In the genomic region with DNA sequence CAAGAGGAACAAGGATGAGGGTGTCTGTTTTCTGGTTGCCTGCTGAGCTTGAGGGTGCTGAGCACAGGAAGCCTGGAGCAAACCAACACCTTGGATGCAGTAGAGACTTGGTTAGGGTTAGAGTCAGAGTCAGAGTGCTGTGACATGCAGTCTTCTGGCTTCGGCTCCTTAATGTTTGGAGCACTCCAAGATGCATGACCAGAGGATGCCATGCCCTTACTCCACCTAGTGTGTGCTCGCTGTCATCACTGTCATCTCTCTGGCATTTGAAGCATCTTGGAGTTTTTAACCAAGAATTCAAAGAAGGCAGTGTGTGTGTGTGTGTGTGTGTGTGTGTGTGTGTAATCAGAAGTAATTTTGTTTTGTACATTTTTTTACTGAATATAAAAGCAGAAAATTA, we compare ENCODE assay signal across 20 mouse cellular contexts. TPM values are rescaled to one million over a fixed set of nuclear protein-coding genes. Genes with fewer than 3 reads are reported as not detected.
DNase-seq lines count a peak whose midpoint lies in the region; ATAC-seq and TF ChIP-seq lines count a peak whose summit lies in the region.
"Had no signal": no experiment of that assay in that cellular context is flagged by ENCODE, and none has a peak within 500 bp of the region (broad histone marks: within the 10 kb centered on the region; RNA-seq: fewer than 3 reads in every experiment).

No protein-coding gene starts in this region.

- H3K4me1 ChIP-seq in intestine, postnatal 0 days (replicated peaks; ENCODE audit: control insufficient read depth, insufficient read depth, low read length): no peaks in the 10 kb centered on the region
- no peaks in the 10 kb centered on the region for H3K4me1 ChIP-seq in intestine, embryonic 15.5 days (replicated peaks)
- H3K4me1 ChIP-seq in embryonic fibroblast, embryonic 13.5 days (ENCODE audit: control insufficient read depth, insufficient read depth, low read length): no peaks in the 10 kb centered on the region
- no peaks in the 10 kb centered on the region; the same call in 1 of the 2 replicates for H3K4me1 ChIP-seq in heart, adult 2 months (ENCODE audit: control insufficient read depth, insufficient read depth, low read length)
- H3K4me1 ChIP-seq: neural tube, embryonic 13.5 days had no signal

- H3K9ac ChIP-seq in intestine, postnatal 0 days (ENCODE audit: low read depth, low read length): no peak overlapping the region
- H3K9ac ChIP-seq in intestine, embryonic 15.5 days: no peak overlapping the region
- H3K9ac ChIP-seq in heart, adult 2 months (ENCODE audit: low read depth, low read length): no peak overlapping the region
- H3K9ac ChIP-seq: heart, embryonic 12.5 days; neural tube, embryonic 13.5 days had no signal

- no peaks in the 10 kb centered on the region for H3K9me3 ChIP-seq in intestine, postnatal 0 days (ENCODE audit: control insufficient read depth)
- H3K9me3 ChIP-seq in intestine, embryonic 15.5 days: no peaks in the 10 kb centered on the region
- H3K9me3 ChIP-seq: heart, embryonic 12.5 days; neural tube, embryonic 13.5 days had no signal

- intact Hi-C loops in heart, adult 2 months (cut with DNase I): loop anchor here (10.0 kb wide), 1 partner anchor 257 kb away; no protein-coding TSS in a partner anchor

- no peaks in the 10 kb centered on the region for H3K79me2 ChIP-seq in heart, adult 2 months (replicated peaks; ENCODE audit: control insufficient read depth, insufficient read depth, low read length)

- no peak for ATAC-seq in intestine, postnatal 0 days
- ATAC-seq in intestine, embryonic 15.5 days: no peak

- DNase-seq in embryo, embryonic 10 days (ENCODE audit: low spot score): peak; percentile 4
- no peak for DNase-seq in embryo, embryonic 9.5 days (ENCODE audit: extremely low spot score)
- DNase-seq in ES-CJ7 (ENCODE audit: low read depth, low spot score): peak; percentile 15
- DNase-seq in spleen, adult 18-20 months: no peak
- no peak for DNase-seq in heart, adult 2 months
- DNase-seq: cerebellum, adult 8-10 months; gastrocnemius, postnatal 36 days; liver; lung, adult 18-20 months; thymus, postnatal 36 days had no signal

- H3K27me3 ChIP-seq in intestine, postnatal 0 days (replicated peaks; ENCODE audit: control insufficient read depth, insufficient read depth, low read length): no peaks in the 10 kb centered on the region
- no peaks in the 10 kb centered on the region for H3K27me3 ChIP-seq in intestine, embryonic 15.5 days (replicated peaks)
- no peaks in the 10 kb centered on the region for H3K27me3 ChIP-seq in heart, adult 2 months (ENCODE audit: control insufficient read depth, insufficient read depth, low read length)
- H3K27me3 ChIP-seq: heart, embryonic 12.5 days; neural tube, embryonic 13.5 days had no signal

- no peak overlapping the region for H3K4me3 ChIP-seq in intestine, postnatal 0 days (ENCODE audit: low read depth, low read length)
- no peak overlapping the region for H3K4me3 ChIP-seq in intestine, embryonic 15.5 days (replicated peaks)
- H3K4me3 ChIP-seq in embryonic fibroblast, embryonic 13.5 days (ENCODE audit: insufficient read depth, low read length): no peak overlapping the region
- no peak overlapping the region for H3K4me3 ChIP-seq in heart, adult 2 months
- H3K4me3 ChIP-seq: heart, embryonic 12.5 days; neural tube, embryonic 13.5 days had no signal

- 71% methylated on average over 2 of the region's 2 CpGs for whole genome bisulfite sequencing in intestine, postnatal 0 days
- WGBS in intestine, embryonic 15.5 days: 84% methylated on average over 2 of the region's 2 CpGs
- 68% methylated on average over 2 of the region's 2 CpGs for WGBS in heart, adult 2 months

- no peak for TF ChIP-seq EP300 in heart, adult 2 months (IDR thresholded peaks at IDR 0.05; ENCODE audit: insufficient read depth, low read depth, low read length)

- peak; percentile 36 for TF ChIP-seq CTCF in intestine, postnatal 0 days (IDR thresholded peaks at IDR 0.05; ENCODE audit: low read depth)
- peak; percentile 11; the same call in 1 of the 2 replicates for TF ChIP-seq CTCF in embryonic fibroblast, embryonic 13.5 days (IDR thresholded peaks at IDR 0.05; ENCODE audit: borderline replicate concordance, insufficient read depth, low read length)
- TF ChIP-seq CTCF in heart, adult 2 months (IDR thresholded peaks at IDR 0.05): no peak

- H3K36me3 ChIP-seq in intestine, postnatal 0 days (ENCODE audit: control insufficient read depth, insufficient read depth): no peaks in the 10 kb centered on the region
- H3K36me3 ChIP-seq in intestine, embryonic 15.5 days: no peaks in the 10 kb centered on the region
- no peaks in the 10 kb centered on the region for H3K36me3 ChIP-seq in heart, adult 2 months (ENCODE audit: control insufficient read depth, insufficient read depth, low read length)
- H3K36me3 ChIP-seq: heart, embryonic 12.5 days; neural tube, embryonic 13.5 days had no signal

- H3K4me2 ChIP-seq in intestine, postnatal 0 days (replicated peaks; ENCODE audit: low read depth): no peak overlapping the region
- no peak overlapping the region for H3K4me2 ChIP-seq in intestine, embryonic 15.5 days (replicated peaks)
- H3K4me2 ChIP-seq: heart, embryonic 12.5 days; neural tube, embryonic 13.5 days had no signal

- H3K27ac ChIP-seq in intestine, postnatal 0 days (ENCODE audit: low read depth, low read length): no peak overlapping the region
- no peak overlapping the region for H3K27ac ChIP-seq in intestine, embryonic 15.5 days
- H3K27ac ChIP-seq in embryonic fibroblast, embryonic 13.5 days (ENCODE audit: insufficient read depth, low read length): no peak overlapping the region
- H3K27ac ChIP-seq in heart, adult 2 months: no peak overlapping the region
- H3K27ac ChIP-seq: macrophage; neural tube, embryonic 13.5 days had no signal

- TF ChIP-seq POLR2A in embryonic fibroblast, embryonic 13.5 days (IDR thresholded peaks at IDR 0.05; ENCODE audit: low read depth, low read length): no peak
- TF ChIP-seq POLR2A in heart, adult 2 months (IDR thresholded peaks at IDR 0.05; ENCODE audit: insufficient read depth, low read depth, low read length): no peak

RNA-seq across cellular contexts. Expression of a gene that starts 1.0 kb away (rescaled TPM):
- 0.12 and 0.22 TPM in 2 replicates for polyA plus RNA-seq in intestine, postnatal 0 days (2015; fragmentation: Nextera tagmentation; extraction: Ambion mirVana)
- polyA plus RNA-seq in intestine, embryonic 15.5 days (2015; fragmentation: Nextera tagmentation; extraction: Ambion mirVana): 0.18 and 0.37 TPM in 2 replicates
- not detected in 2 replicates for polyA plus RNA-seq in embryonic fibroblast, embryonic 13.5 days (2011; ENCODE audit: insufficient read length, low read depth, missing spikeins)
- total RNA-seq in heart, adult 2 months (2021): not detected
- polyA plus RNA-seq in heart, adult 2 months (2012; rRNA removed): not detected in 2 replicates
- total RNA-seq: gastrocnemius, postnatal 36 days; heart, postnatal 25 days; layer of hippocampus, postnatal 25 days; left cerebral cortex, postnatal 36 days; monocyte, adult 5-6 weeks had no signal
- polyA plus RNA-seq: macrophage; neural tube, embryonic 13.5 days had no signal

Comparison
In these comparisons a context has a peak if more than half of its experiments do, and no peak if none do; other contexts are left out.
1. DNase-seq: peak in embryo, embryonic 10 days (single experiment) and ES-CJ7 (single experiment); none in embryo, embryonic 9.5 days (single experiment), spleen, adult 18-20 months (0 of 2) and heart, adult 2 months (0 of 2).